Mouse (Mus musculus): Measurements from ENCODE around the gene Use1.

DNA sequence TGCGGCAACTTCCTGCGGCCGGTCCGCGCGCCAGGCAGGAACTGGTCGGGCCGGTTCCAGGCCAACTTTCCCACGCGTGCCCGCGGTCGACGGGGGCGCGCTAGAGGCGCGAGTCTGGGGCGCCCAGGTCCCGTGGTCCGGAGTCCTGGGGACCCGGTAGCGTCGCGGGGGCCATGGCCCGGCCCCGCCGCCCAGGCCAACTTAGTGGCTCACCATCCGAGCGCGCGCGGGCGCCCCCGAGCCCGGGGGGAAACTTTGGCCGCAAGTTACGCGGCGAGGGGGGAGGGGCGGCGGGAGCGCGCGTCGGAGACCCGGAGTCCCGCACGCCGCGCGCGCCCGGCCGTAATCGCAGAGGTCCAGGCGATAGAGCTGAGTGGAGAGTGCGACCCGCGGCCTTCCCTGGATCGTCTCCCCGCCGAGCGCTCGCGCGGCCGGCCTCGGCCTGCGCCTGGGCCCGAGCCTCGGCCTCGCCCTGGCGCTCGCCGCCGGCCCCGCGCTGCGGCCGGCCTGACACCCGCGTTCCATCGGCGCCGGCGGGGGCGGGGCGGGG is 14.8 kb downstream of the Use1 start, which contains the start of gene Nr2f6:
- TF ChIP-seq CTCF (IDR thresholded peaks at IDR 0.05; ENCODE audit: insufficient read depth, low read depth, low read length) (no peak), POLR2A (IDR thresholded peaks at IDR 0.05; ENCODE audit: insufficient read depth, low read depth, low read length) (no peak)
